Mouse (Mus musculus) liver, embryonic 13.5 days (tissue): ENCODE measurements around the gene Cttnbp2nl. TPM values are rescaled to one million over a fixed set of nuclear protein-coding genes. Genes with fewer than 3 reads are reported as not detected.

Source experiments
- ATAC-seq: fragments of 200-750 bp; cut with Nextera tagmentation; 2 replicates; pipeline ENCODE4 v1.8.0; 2017; ENCODE audit warnings: low read depth, mild to moderate bottlenecking, moderate number of reproducible peaks, moderate library complexity
- DNase-seq: peaks from one replicate; pipeline ENCODE4 v3.0.0; 2022
- H3K27ac ChIP-seq: fragments of 300-500 bp; sonication (generic); 2 replicates; pipeline ENCODE4 v1.5.1; 2015; ENCODE audit warnings: moderate library complexity, mild to moderate bottlenecking, inconsistent platforms
- H3K27me3 ChIP-seq: fragments of 300-500 bp; sonication (generic); 2 replicates; pipeline ENCODE4 v1.6.1; 2015; ENCODE audit warnings: mild to moderate bottlenecking, inconsistent platforms
- H3K36me3 ChIP-seq: fragments of 300-500 bp; sonication (generic); 2 replicates; pipeline ENCODE4 v1.6.1; 2015; ENCODE audit warnings: mild to moderate bottlenecking, inconsistent platforms
- H3K4me1 ChIP-seq: fragments of 300-500 bp; sonication (generic); replicated peaks from 2 replicates; pipeline ENCODE4 v1.6.1; 2015; ENCODE audit warnings: inconsistent platforms
- H3K4me2 ChIP-seq: fragments of 300-500 bp; sonication (generic); 2 replicates; pipeline ENCODE4 v1.6.1; 2015; ENCODE audit warnings: inconsistent platforms, mild to moderate bottlenecking, moderate library complexity
- H3K4me3 ChIP-seq: fragments of 300-500 bp; sonication (generic); replicated peaks from 2 replicates; pipeline ENCODE4 v1.5.1; 2015; ENCODE audit warnings: mild to moderate bottlenecking, inconsistent platforms
- H3K9ac ChIP-seq: fragments of 300-500 bp; sonication (generic); 2 replicates; pipeline ENCODE4 v1.6.1; 2015; ENCODE audit warnings: mild to moderate bottlenecking, inconsistent platforms
- H3K9me3 ChIP-seq: fragments of 300-500 bp; sonication (generic); replicated peaks from 2 replicates; pipeline ENCODE4 v1.6.1; 2016; ENCODE audit warnings: inconsistent platforms
- WGBS: fragments of 180-500 bp; shearing (Covaris S2); methylation state at CpG from one replicate; pipeline ENCODE4 v1.1.7; 2015; ENCODE audit not compliant: insufficient replicate concordance; 5-methylcytosine and 5-hydroxymethylcytosine counted together
- polyA plus RNA-seq: library from polyadenylated mRNA; unstranded; fragments of >200 nt; fragmentation: Nextera tagmentation; extraction: Ambion mirVana; gene quantifications from 2 replicates; pipeline ENCODE4 v1.2.1, GENCODE M21; 2015

Cttnbp2nl gene
- polyA plus RNA-seq, 1 experiment from 2014 or later: 2.3 TPM

DNA sequence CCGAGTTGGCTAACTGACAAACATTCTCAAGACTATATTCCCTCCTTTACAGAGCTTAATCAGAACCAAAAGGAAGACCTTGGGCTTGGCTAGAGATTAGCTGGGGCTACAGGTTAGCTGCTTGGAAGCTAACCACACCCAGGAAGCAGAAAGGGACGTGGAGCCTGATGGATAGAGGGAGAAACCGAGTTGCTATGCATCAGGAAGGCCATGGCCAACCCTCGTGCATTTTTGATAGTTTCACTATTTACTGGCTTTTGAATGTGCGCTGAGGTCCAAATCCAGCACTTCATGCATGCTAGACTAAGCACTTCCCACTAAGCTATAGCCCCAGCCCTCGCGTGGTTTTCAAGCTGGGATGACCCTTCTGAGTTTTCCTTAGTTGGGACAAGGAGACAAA, 57.2 kb downstream of the Cttnbp2nl start:
- Histone ChIP-seq H3K9me3 (no peaks in the 10 kb centered on the region), H3K4me1 (no peaks in the 10 kb centered on the region), H3K27me3 (0 out of 2 replicates have a peak, but pooled peaks cover 9% of the 10 kb centered on the region), H3K4me3 (no peak overlapping the region), H3K4me2 (no peak overlapping the region), H3K27ac (no peak overlapping the region), H3K36me3 (no peaks in the 10 kb centered on the region), H3K9ac (no peak overlapping the region)
- DNase-seq (no peak), ATAC-seq (no peak)
- 52% methylated on average over 7 of the region's 7 CpGs for WGBS

DNA sequence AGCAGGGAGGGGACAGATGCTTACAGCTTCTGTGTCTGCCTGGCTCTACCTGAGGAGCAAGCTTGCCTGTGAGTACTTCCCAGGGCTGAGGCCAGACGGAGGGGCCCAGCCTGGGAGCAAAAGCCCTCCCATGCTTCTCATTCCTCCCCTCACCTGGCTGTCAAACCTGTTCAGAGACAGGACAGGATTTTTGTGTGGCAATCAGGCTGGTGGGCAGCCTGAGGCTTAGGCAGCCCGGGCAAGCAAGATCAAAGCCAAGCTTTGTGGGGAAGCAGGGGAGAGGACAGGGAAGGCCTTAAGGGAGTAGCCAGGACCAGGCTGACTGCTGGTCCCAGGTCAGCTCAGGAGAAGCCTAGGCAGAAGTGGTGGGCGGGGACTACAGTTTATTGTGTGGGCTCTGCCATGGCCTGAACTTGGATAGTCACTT, 58.5 kb downstream of the Cttnbp2nl start:
- no peaks in the 10 kb centered on the region for H3K36me3 ChIP-seq
- DNase-seq (no peak), ATAC-seq (no peak)
- H3K9ac ChIP-seq: no peak overlapping the region
- H3K4me2 ChIP-seq: no peak overlapping the region
- H3K27ac ChIP-seq: no peak overlapping the region
- 47% methylated on average over 3 of the region's 3 CpGs for WGBS
- 0 out of 2 replicates have a peak, but pooled peaks cover 9% of the 10 kb centered on the region for H3K27me3 ChIP-seq
- H3K4me1 ChIP-seq: no peaks in the 10 kb centered on the region
- no peaks in the 10 kb centered on the region for H3K9me3 ChIP-seq
- H3K4me3 ChIP-seq: no peak overlapping the region

DNA sequence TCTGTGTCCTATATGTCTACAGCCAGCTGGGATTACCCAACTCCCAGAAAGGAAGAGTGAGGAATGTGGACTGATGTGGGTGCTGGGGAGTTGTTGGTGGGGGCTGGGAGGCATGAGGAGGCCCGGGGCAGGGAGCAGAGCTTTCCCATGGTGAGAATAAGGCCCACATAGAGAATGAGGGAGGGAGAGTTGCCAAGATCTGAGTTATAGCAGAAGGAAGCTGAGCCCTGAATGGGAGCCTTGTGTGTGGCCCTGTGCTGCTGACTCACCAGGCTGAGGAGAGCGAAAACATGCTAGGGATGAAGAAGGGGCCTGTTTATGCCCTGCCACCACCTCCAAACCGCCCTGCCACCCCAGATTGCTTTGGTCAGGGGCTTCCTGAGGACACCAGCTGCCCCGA, 59.1 kb downstream of the Cttnbp2nl start:
- no peak overlapping the region for H3K4me2 ChIP-seq
- 0 out of 2 replicates have a peak, but pooled peaks cover 9% of the 10 kb centered on the region for H3K27me3 ChIP-seq
- H3K9me3 ChIP-seq: no peaks in the 10 kb centered on the region
- DNase-seq: no peak
- ATAC-seq: no peak
- no peaks in the 10 kb centered on the region for H3K36me3 ChIP-seq
- 40% methylated on average over 4 of the region's 4 CpGs for WGBS
- no peak overlapping the region for H3K9ac ChIP-seq
- no peaks in the 10 kb centered on the region for H3K4me1 ChIP-seq
- H3K27ac ChIP-seq: no peak overlapping the region
- no peak overlapping the region for H3K4me3 ChIP-seq

DNA sequence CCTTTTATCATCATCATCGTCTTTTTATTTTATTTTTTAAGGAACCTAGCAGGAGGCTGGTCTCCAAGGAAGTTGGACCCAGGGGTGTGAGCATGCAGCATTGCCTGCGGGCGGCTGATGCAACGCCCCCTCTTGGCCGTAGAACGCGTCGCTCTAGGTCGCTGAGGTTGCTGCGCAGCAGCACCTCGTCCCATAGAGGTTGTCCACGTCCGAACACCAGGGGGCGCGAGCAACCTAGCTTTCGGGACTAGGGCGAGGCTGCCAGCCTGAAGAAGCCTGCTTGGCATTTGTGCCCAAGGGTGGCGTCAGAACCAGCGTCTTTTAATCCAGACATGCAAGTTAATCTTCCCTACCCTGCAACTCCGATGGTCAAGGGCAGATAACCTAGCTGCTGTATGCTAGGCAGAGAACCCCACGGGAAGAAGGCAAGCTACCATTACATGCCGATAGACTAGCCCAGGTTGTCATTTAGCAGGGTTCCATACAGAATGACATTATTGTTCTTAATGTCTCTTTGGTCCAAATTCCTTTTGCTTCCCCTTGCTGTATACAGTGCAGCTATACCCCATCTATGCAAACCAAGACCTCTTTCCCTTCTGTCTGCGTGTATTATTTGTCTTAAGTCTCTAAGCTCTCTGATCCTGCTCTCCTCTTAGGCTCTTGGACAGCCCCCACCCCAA, 60.1 kb downstream of the Cttnbp2nl start:
- H3K36me3 ChIP-seq: no peaks in the 10 kb centered on the region
- no peak overlapping the region for H3K4me2 ChIP-seq
- no peak overlapping the region for H3K27ac ChIP-seq
- no peak overlapping the region for H3K9ac ChIP-seq
- ATAC-seq: 0 out of 2 replicates have a peak, but pooled peaks have one; percentile 48
- peak; percentile 58 for DNase-seq
- no peaks in the 10 kb centered on the region for H3K9me3 ChIP-seq
- 10% methylated on average over 23 of the region's 23 CpGs for WGBS
- H3K4me3 ChIP-seq: no peak overlapping the region
- no peaks in the 10 kb centered on the region for H3K4me1 ChIP-seq
- H3K27me3 ChIP-seq: 0 out of 2 replicates have a peak, but pooled peaks cover 5% of the 10 kb centered on the region

DNA sequence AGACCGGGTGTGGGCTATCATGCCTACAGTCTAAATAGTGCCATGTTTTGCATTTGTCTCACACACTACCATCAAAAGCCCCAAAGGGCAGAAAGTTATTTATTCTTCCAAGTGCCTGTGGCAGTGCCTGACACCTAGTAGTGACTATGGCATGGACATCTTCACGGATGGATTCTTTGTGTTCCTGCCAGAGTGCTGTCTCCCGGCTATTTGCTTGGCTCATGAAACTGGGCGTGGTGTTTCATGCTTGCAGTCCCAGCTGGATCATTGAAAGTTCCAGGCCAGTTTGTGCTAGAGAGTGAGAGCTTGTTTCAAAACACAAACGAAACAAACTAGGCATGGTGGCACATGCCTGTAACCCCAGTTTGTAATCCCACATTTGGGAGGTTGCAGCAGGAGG, 61.2 kb downstream of the Cttnbp2nl start:
- no peak for ATAC-seq

DNA sequence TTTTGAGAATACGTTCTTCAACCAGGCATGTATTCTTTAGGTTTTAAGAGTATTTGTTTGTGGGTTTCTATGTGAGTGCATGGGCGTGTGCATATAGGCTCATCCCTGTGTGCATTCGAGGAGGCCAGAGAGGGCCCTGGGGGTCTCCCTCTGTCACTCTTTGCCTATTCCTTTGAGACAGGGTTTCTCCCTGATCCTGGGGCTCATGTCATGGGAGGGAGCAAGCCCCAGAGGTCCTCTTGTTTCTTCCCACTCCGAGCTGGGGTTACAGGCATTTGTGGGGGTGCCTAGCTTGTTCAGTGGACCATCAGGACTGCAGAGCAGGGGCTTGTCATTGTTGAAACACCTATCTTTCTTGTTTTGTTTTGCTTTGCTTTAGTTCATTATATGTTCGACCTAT, 65.1 kb downstream of the Cttnbp2nl start:
- no peak for ATAC-seq
- no peaks in the 10 kb centered on the region for H3K4me1 ChIP-seq
- no peak overlapping the region for H3K27ac ChIP-seq
- H3K36me3 ChIP-seq: no peaks in the 10 kb centered on the region
- H3K4me3 ChIP-seq: no peak overlapping the region
- H3K9ac ChIP-seq: no peak overlapping the region
- H3K9me3 ChIP-seq: no peaks in the 10 kb centered on the region
- DNase-seq: no peak
- H3K27me3 ChIP-seq: 0 out of 2 replicates have a peak, but pooled peaks cover 5% of the 10 kb centered on the region
- H3K4me2 ChIP-seq: no peak overlapping the region
- 45% methylated on average over 5 of the region's 5 CpGs for WGBS

More for the DNA sequence above, 61.2 kb downstream of the Cttnbp2nl start:
- no peaks in the 10 kb centered on the region for H3K4me1 ChIP-seq
- no peak overlapping the region for H3K4me2 ChIP-seq
- 0 out of 2 replicates have a peak, but pooled peaks cover 5% of the 10 kb centered on the region for H3K27me3 ChIP-seq
- H3K27ac ChIP-seq: no peak overlapping the region
- H3K9me3 ChIP-seq: no peaks in the 10 kb centered on the region
- no peak overlapping the region for H3K9ac ChIP-seq
- H3K4me3 ChIP-seq: no peak overlapping the region
- DNase-seq: no peak
- H3K36me3 ChIP-seq: no peaks in the 10 kb centered on the region
- WGBS: 54% methylated on average over 5 of the region's 5 CpGs

DNA sequence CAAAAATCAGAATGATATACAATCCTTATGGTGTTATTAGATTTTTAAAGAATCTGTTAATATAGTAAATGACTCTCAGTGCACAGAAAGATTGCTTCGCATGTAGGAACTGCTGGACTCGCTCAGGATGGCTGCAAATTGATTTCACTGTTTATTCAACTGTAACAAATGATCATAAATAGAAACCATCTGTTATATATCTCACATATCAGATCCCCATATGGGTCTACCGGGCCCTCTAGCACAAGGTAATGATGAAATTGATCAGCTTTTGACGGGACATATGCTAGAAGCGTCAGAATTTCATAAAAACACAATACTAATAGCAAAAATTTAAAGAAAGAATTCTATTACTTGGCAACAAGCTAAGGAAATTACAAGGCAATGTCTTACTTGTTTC, 73.2 kb downstream of the Cttnbp2nl start:
- Histone ChIP-seq H3K36me3 (no peaks in the 10 kb centered on the region), H3K4me3 (no peak overlapping the region), H3K9me3 (no peaks in the 10 kb centered on the region), H3K4me2 (no peak overlapping the region), H3K27me3 (no peaks in the 10 kb centered on the region), H3K27ac (no peak overlapping the region), H3K9ac (no peak overlapping the region), H3K4me1 (no peaks in the 10 kb centered on the region)
- ATAC-seq: no peak
- no peak for DNase-seq
- WGBS: 71% methylated on average over 5 of the region's 5 CpGs

DNA sequence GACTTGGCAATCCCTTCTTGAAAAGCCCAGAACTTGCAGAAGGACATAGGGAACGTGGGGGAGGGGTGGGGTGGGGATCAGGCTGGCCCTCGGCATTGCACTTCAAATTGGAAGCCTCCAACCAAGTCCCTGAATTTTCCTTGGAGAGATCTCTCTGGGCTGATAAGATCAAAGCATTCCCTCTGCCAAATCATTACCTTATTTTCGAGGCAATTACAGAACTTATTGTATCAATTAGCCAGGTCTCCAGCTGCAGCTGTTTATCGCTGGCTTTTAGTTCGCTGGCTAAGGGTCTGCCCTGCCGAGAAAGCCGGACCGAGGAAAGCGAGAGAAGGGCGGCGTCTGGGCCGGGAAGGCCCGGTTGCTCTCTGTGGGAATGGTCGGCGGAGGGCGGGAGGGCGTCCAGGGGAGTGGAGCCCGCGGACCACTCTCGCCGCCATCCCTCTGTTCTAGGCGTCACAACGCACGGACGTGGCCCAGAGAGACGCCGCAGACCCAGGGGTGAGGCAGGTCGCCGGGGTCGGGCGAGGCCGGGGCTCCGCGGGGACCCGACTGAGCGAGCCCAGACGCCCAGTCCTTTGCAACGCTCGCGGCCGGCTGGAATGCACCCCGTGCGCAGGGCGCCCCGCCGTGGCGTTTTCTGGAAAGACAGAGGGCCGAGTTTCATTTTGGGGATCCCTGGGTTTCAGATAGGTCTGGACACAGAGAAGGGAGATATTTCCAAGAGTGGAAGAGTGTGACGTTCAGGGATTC, 85.2 kb downstream of the Cttnbp2nl start:
- DNase-seq: peak; percentile 55
- peak overlapping the region; percentile 74 for H3K4me2 ChIP-seq
- H3K27ac ChIP-seq: no peak overlapping the region
- peak; percentile 54; the same call in 1 of the 2 replicates for ATAC-seq
- peaks cover 14% of the 10 kb centered on the region for H3K4me1 ChIP-seq
- H3K27me3 ChIP-seq: peaks cover 47% of the 10 kb centered on the region
- no peaks in the 10 kb centered on the region for H3K36me3 ChIP-seq
- peak overlapping the region; percentile 57 for H3K4me3 ChIP-seq
- H3K9me3 ChIP-seq: no peaks in the 10 kb centered on the region
- peak overlapping the region; percentile 56 for H3K9ac ChIP-seq
- WGBS: 2% methylated on average over 49 of the region's 49 CpGs

DNA sequence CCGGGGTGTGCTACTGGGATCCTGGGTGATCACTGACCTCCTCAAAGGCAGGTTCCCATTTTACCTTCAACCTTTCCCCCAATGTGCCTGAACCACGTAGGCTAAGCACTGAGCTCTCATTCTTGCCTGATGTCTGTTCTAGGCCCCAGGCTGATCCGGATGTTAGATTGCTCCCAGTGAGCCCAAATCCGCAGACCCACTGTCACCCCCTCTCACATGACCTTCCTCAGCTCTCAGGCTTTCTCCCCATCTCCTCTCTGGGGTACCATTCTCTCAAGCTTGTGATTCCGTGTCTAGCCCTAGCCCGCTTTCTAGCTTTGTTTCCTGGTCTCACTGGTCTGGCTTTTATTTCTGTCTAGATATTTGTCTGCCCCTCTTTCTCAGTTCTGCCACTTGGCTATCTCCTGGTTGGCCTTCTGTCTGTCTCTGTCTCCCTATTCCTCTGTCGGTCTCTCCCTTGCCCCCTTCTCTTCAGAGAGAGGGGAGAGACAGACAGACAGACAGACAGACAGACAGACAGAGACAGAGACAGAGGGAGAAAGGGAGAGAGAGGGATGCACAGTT, 86.9 kb downstream of the Cttnbp2nl start:
- Histone ChIP-seq H3K36me3 (no peaks in the 10 kb centered on the region), H3K9me3 (no peaks in the 10 kb centered on the region), H3K27ac (no peak overlapping the region), H3K4me1 (peaks cover 30% of the 10 kb centered on the region), H3K4me3 (no peak overlapping the region), H3K4me2 (no peak overlapping the region), H3K27me3 (peaks cover 63% of the 10 kb centered on the region), H3K9ac (no peak overlapping the region)
- DNase-seq (no peak), ATAC-seq (no peak)
- WGBS: 66% methylated on average over 7 of the region's 7 CpGs

DNA sequence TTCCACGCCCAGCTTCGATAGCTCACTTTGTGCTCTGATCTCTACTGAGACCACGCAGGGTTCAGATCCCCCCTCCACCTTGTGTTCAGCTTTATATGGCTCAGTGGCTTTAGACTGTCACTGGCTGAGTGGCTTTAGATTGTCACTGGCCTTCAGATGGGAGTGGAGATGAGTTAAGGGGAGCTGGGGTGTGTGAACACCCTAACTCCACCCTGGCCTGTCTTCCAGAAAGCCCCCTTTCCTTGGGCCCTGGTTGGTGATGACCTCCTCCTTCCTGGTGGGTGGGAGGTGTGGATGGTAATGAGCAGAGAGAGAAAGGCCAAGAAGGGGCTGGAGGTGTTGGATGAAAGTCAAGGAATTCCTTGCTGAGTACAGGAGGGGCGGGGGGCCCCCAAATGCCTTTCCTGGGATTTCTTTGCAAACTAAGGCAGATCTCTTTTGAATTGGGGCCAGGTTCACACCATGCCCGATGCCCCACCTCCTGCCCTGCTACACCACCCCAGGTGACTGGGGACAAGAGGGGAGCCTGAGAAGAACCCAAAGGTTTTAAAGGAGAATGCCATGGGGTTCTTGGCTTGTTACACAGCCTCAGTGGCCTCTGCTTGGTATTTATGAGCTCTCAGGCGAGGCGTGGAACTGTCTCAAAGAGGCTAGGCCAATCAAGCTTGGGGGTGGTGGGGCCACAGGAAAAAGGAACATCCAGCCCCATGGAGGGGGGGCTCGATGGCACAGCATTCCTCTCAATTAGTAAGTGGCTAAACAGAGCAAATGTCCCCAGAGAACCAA, 87.7 kb downstream of the Cttnbp2nl start:
- H3K4me3 ChIP-seq: no peak overlapping the region
- peaks cover 30% of the 10 kb centered on the region for H3K4me1 ChIP-seq

More for the DNA sequence above, 87.7 kb downstream of the Cttnbp2nl start:
- H3K4me2 ChIP-seq: no peak overlapping the region
- DNase-seq (no peak), ATAC-seq (no peak)
- no peak overlapping the region for H3K27ac ChIP-seq
- WGBS: 59% methylated on average over 8 of the region's 8 CpGs
- H3K9me3 ChIP-seq: no peaks in the 10 kb centered on the region
- no peaks in the 10 kb centered on the region for H3K36me3 ChIP-seq
- H3K9ac ChIP-seq: no peak overlapping the region
- peaks cover 71% of the 10 kb centered on the region for H3K27me3 ChIP-seq
